Mouse (Mus musculus) spleen, postnatal 14 days (tissue): ENCODE results near the gene Pla2g1b.
"Not testable (repeated sequence)": the region's sequence is repeated elsewhere in the genome, so short reads cannot be mapped to it uniquely, and the experiment has no call there.

ENCODE experiments used
- DNase-seq, 2 experiments: peaks; one replicate each; pipeline ENCODE4 v3.0.0; 2021 to 2022; ENCODE audit warnings: low spot score in 2 of 2

Pla2g1b gene

GRCm38 (mm10) chr5:115484996-115485395, 18.9 kb downstream of the Pla2g1b start:
- no peak for DNase-seq

GRCm38 (mm10) chr5:115485489-115486205, 19.6 kb downstream of the Pla2g1b start:
- no peak for DNase-seq

- no peak for DNase-seq
Observed at GRCm38 (mm10) chr5:115486726-115487125, 20.7 kb downstream of the Pla2g1b start.

GRCm38 (mm10) chr5:115487353-115487752, 21.3 kb downstream of the Pla2g1b start:
- DNase-seq: no peak

- DNase-seq: no peak
Observed at GRCm38 (mm10) chr5:115487942-115488580, 22.0 kb downstream of the Pla2g1b start.

GRCm38 (mm10) chr5:115488841-115489698, 23.0 kb downstream of the Pla2g1b start:
- DNase-seq: peak; percentile 66 to 80

- peak; percentile 73 to 83 for DNase-seq
Observed at GRCm38 (mm10) chr5:115489699-115490637, 23.9 kb downstream of the Pla2g1b start.

GRCm38 (mm10) chr5:115490638-115491000, 24.6 kb downstream of the Pla2g1b start:
- no peak for DNase-seq

- DNase-seq: no peak
Observed at GRCm38 (mm10) chr5:115491076-115491475, 25.0 kb downstream of the Pla2g1b start.

- DNase-seq: no peak
Observed at GRCm38 (mm10) chr5:115491771-115492322, 25.8 kb downstream of the Pla2g1b start.

GRCm38 (mm10) chr5:115492711-115493335, 26.8 kb downstream of the Pla2g1b start:
- DNase-seq: no peak

GRCm38 (mm10) chr5:115493441-115493840, 27.4 kb downstream of the Pla2g1b start:
- DNase-seq: no peak

GRCm38 (mm10) chr5:115495618-115496017, 29.6 kb downstream of the Pla2g1b start:
- DNase-seq: not testable (repeated sequence)

GRCm38 (mm10) chr5:115497033-115497432, 31.0 kb downstream of the Pla2g1b start:
- no peak for DNase-seq

- no peak for DNase-seq
Observed at GRCm38 (mm10) chr5:115498307-115499240, 32.5 kb downstream of the Pla2g1b start.

GRCm38 (mm10) chr5:115500383-115500935, 34.4 kb downstream of the Pla2g1b start:
- DNase-seq: no peak

GRCm38 (mm10) chr5:115503035-115503434, 37.0 kb downstream of the Pla2g1b start:
- DNase-seq: no peak

- not testable (repeated sequence) for DNase-seq
Observed at GRCm38 (mm10) chr5:115505617-115506016, 39.6 kb downstream of the Pla2g1b start.
